Mouse (Mus musculus) heart, embryonic 16.5 days (tissue): ENCODE measurements around the gene Bri3bp. TPM values are rescaled to one million over a fixed set of nuclear protein-coding genes. Genes with fewer than 3 reads are reported as not detected.
"Not testable (repeated sequence)": the region's sequence is repeated elsewhere in the genome, so short reads cannot be mapped to it uniquely, and the experiment has no call there.

Source experiments
- ATAC-seq: fragments of 200-750 bp; cut with Nextera tagmentation; replicated peaks from 2 replicates; pipeline ENCODE4 v1.8.0; 2017; ENCODE audit warnings: moderate number of reproducible peaks; ENCODE audit not compliant: insufficient read depth, low FRiP score; ENCODE audit errors: extremely low read depth
- H3K27ac ChIP-seq: fragments of 300-500 bp; sonication (generic); 2 replicates; pipeline ENCODE4 v1.5.1; 2014; ENCODE audit warnings: mild to moderate bottlenecking, low read length, control low read depth, moderate library complexity
- H3K27me3 ChIP-seq: fragments of 300-500 bp; sonication (generic); 2 replicates; pipeline ENCODE4 v1.6.1; 2014; ENCODE audit warnings: low read length, mixed read lengths; ENCODE audit not compliant: control insufficient read depth, insufficient read depth
- H3K36me3 ChIP-seq: fragments of 300-500 bp; sonication (generic); 2 replicates; pipeline ENCODE4 v1.6.1; 2014; ENCODE audit not compliant: control insufficient read depth, insufficient read depth
- H3K4me1 ChIP-seq: fragments of 300-500 bp; sonication (generic); 2 replicates; pipeline ENCODE4 v1.6.1; 2014; ENCODE audit warnings: low read length, mixed read lengths; ENCODE audit not compliant: control insufficient read depth, insufficient read depth
- H3K4me2 ChIP-seq: fragments of 300-500 bp; sonication (generic); 2 replicates; pipeline ENCODE4 v1.6.1; 2014; ENCODE audit warnings: low read depth, mild to moderate bottlenecking, control low read depth, low read length
- H3K4me3 ChIP-seq: fragments of 300-500 bp; sonication (generic); 2 replicates; pipeline ENCODE4 v1.5.1; 2014; ENCODE audit warnings: mild to moderate bottlenecking, control low read depth, low read length
- H3K9ac ChIP-seq: fragments of 300-500 bp; sonication (generic); 2 replicates; pipeline ENCODE4 v1.6.1; 2014; ENCODE audit warnings: low read length, control low read depth
- H3K9me3 ChIP-seq: fragments of 300-500 bp; sonication (generic); replicated peaks from 2 replicates; pipeline ENCODE4 v1.6.1; 2016; ENCODE audit warnings: low read length; ENCODE audit not compliant: control insufficient read depth
- WGBS: fragments of 180-500 bp; shearing (Covaris S2); extraction: QIAGEN DNeasy Blood & Tissue Kit; methylation state at CpG from one replicate; pipeline ENCODE4 v1.1.7; 2014; 5-methylcytosine and 5-hydroxymethylcytosine counted together
- polyA plus RNA-seq: library from polyadenylated mRNA; unstranded; fragments of >200 nt; fragmentation: Nextera tagmentation; extraction: Ambion mirVana; gene quantifications from 2 replicates; pipeline ENCODE4 v1.2.1, GENCODE M21; 2015

Bri3bp gene
- 44.1 and 45.2 TPM in 2 replicates for polyA plus RNA-seq

DNA sequence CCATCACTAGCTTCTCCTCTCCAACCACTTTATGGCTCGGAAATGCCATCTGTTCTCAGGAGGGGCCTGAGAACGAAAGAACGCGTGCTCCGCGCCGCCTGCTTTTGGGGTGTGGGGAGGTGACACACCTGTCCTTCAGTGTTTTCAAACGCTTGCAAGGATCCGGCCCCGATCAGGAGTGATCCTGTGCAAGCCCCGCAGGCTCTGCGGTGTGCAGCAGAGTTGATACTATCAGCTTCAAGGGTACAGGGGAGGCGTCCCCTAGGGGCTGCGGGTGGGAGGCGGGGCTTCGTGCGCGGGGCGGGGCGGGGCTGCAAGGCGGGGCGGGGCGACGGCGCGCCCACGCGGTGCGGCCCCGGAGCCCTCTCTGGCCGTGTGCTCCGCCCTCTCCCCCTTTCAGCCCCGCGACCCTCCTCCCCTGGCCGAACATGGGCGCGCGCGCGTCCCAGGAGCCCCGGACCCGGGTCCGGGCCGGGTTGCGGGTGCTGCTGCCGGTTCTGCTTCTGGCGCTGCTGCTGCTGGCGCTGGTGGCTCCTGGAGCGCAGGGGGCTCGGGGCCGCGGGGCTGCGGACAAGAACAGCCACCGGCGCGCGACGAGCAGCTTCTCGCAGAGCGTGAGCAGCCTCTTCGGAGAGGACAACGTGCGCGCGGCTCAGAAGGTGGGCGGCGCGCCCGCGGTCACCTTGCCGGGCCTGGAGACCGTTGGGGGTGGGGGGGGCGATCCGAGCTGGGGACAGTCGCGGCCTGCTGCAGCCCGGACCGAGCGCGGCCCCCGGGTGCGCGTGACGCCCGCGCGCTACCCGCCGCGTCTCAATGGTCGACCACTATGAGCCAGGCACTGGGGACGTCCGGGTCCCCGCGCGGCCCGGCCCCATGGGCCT is at the start of gene Bri3bp:
Bri3bp (plus strand) TSS at position 335 of the 881 bp plus-strand sequence.
- WGBS, result under 1% methylated on average over 95 of the region's 97 CpGs
- no peaks in the 10 kb centered on the region for H3K9me3 ChIP-seq
- H3K27ac ChIP-seq, result peak within 1 kb of the TSS; percentile 92
- no peaks in the 10 kb centered on the region for H3K27me3 ChIP-seq
- peak within 1 kb of the TSS; percentile 93 for H3K4me3 ChIP-seq
- peak within 1 kb of the TSS; percentile 66 for H3K4me2 ChIP-seq
- ATAC-seq, result peak; percentile 92
- H3K4me1 ChIP-seq, result peaks cover 8% of the 10 kb centered on the region; the same call in 1 of the 2 replicates
- H3K36me3 ChIP-seq, result 0 out of 2 replicates have a peak, but pooled peaks cover 3% of the 10 kb centered on the region
- peak within 1 kb of the TSS; percentile 91 for H3K9ac ChIP-seq

DNA sequence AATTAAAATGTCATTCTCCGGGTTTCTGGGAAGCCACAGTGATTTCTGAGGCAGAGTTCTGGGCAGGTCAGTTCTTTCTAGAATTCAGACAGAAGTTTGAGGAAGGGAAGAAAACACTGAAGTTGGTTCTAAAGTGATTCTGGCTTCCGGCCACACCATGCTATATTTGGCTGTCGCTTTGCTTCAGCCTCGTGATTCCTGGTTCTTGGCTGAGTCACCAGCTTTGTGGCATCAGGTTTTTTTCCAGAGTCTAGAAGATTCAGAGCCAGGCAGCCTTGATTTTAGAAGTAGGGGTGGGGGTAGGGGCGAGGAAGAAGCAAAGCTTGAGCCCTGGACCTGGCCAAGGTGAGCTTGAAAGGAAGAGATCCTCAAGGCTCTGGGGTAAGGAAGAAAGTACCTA is 49.8 kb upstream of the Bri3bp start:
- ATAC-seq, result no peak
- Histone ChIP-seq H3K4me3 (no peak overlapping the region), H3K27me3 (no peaks in the 10 kb centered on the region), H3K4me1 (peaks cover 39% of the 10 kb centered on the region), H3K4me2 (peak overlapping the region; percentile 44), H3K9ac (peak overlapping the region; percentile 51), H3K36me3 (peaks cover 6% of the 10 kb centered on the region), H3K9me3 (no peaks in the 10 kb centered on the region), H3K27ac (peak overlapping the region; percentile 96)
- 36% methylated on average over 5 of the region's 5 CpGs for WGBS

DNA sequence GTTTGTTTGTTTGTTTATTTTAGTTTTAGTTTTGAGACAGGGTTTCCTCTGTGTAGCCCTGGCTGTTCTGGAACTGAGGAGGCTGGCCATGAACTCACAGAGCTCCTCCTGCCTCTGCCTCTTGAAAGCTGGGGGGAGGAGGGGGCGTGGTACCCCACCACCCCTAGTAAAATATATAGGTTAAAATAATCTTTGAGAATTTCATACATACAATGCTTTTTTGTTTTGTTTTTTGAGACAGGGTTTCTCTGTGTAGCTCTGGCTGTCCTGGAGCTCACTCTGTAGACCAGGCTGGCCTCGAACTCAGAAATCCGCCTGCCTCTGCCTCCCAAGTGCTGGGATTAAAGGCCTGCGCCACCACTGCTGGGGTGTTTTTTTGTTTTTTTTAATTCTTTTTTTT is 49.2 kb upstream of the Bri3bp start:
- H3K4me2 ChIP-seq, result peak overlapping the region; percentile 44
- peak overlapping the region; percentile 96 for H3K27ac ChIP-seq
- peak overlapping the region; percentile 51 for H3K9ac ChIP-seq
- not testable (repeated sequence) for H3K27me3 ChIP-seq, H3K9me3 ChIP-seq, H3K4me3 ChIP-seq, ATAC-seq, H3K36me3 ChIP-seq
- H3K4me1 ChIP-seq, result peaks cover 39% of the 10 kb centered on the region
- 91% methylated on average over 4 of the region's 4 CpGs for WGBS

GRCm38 (mm10) chr5:125392618-125392976 is 48.8 kb upstream of the Bri3bp start:
- peaks cover 39% of the 10 kb centered on the region for H3K4me1 ChIP-seq
- 31% methylated on average over 1 of the region's 1 CpGs for WGBS
- H3K27ac ChIP-seq, result peak overlapping the region; percentile 96
- peak overlapping the region; percentile 47 for H3K4me2 ChIP-seq
- no peaks in the 10 kb centered on the region for H3K27me3 ChIP-seq
- peak overlapping the region; percentile 53 for H3K9ac ChIP-seq
- no peaks in the 10 kb centered on the region for H3K9me3 ChIP-seq
- peaks cover 6% of the 10 kb centered on the region for H3K36me3 ChIP-seq
- H3K4me3 ChIP-seq, result peak overlapping the region; percentile 48; the same call in 1 of the 2 replicates
- no peak; the same call in 1 of the 2 replicates for ATAC-seq

DNA sequence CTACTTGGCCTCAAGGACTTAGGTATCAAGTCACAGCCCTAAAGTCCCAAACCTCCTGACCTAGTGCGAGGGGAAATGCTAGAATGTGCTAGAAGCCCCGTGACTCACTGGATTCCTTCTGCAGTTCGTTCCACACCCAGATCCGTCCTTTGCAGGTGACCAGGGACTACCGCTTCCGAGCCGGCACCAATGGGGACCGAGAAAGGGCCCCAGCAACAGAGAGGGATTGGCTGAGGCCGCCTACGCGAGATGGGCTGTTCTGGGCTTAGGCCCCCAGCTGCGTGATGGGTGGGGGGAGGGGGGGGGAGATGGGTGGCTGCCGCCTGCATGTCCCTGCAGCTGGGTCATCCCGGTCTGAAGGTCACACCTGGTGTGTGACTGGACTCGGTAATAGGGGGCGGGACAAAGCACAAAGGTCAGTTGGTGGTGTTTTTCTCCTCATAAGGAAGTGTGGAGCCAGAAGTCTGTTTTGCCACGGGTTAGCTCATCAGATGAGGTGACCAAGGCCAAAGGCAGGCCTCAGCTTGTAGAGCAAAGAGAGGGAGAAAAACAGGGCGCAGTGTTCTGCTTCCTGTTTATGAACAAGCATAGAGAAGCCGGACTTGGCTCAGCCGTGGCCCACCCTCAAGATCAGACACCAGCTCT is 48.3 kb upstream of the Bri3bp start:
- H3K9me3 ChIP-seq, result no peaks in the 10 kb centered on the region
- WGBS, result under 1% methylated on average over 20 of the region's 20 CpGs
- H3K27me3 ChIP-seq, result no peaks in the 10 kb centered on the region
- H3K9ac ChIP-seq, result peak overlapping the region; percentile 79
- ATAC-seq, result peak; percentile 90
- peak overlapping the region; percentile 96 for H3K27ac ChIP-seq
- H3K36me3 ChIP-seq, result peaks cover 5% of the 10 kb centered on the region
- H3K4me1 ChIP-seq, result peaks cover 39% of the 10 kb centered on the region
- H3K4me2 ChIP-seq, result peak overlapping the region; percentile 73
- H3K4me3 ChIP-seq, result peak overlapping the region; percentile 48

DNA sequence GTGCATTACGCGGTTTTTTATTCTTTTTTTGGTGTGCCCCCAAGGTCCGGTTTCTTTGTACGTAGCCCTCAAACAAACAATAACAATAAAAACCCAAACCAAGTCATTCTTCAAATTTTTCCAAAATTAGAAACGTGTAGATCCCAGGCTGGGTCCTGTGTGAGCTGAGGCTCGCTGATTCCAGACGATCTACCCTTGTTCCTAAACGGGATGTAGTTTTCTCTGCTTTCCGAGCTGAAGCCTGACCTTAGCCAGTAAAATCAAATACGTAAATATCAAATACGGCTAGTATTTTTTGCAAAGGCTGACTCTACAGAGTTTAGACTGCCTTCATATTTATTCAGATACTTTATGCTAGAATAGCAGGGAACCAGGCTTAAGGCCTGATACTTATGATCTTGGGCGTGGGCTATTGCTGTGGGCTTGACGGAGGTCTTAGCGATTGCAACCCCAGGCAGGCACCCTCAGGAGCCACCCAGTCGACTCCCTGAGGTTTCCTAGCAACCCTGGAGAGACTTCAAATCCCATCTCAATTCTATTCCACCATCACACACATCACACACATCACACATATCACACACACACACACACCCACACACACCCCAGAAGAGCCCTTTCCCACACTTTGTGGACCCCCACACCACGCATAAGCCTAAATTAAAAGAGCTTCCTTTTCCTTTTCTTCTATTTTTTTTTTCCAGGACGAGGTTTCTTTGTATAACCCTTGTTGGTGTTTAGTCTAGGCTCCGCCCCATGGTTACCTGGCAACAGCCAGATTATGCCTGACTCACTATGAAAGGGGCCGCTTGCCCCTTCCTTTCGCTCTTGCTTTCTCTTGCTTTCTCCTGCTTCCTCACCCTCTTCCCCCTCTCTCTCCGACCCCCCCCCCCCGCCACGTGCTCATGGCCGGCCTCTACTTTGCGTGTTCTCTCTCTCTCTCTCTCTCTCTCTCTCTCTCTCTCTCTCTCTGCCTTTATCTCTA is 47.5 kb upstream of the Bri3bp start:
- peak; percentile 23; the same call in 1 of the 2 replicates for ATAC-seq
- peak overlapping the region; percentile 79 for H3K9ac ChIP-seq
- H3K9me3 ChIP-seq, result no peaks in the 10 kb centered on the region
- WGBS, result 17% methylated on average over 21 of the region's 25 CpGs
- H3K27me3 ChIP-seq, result no peaks in the 10 kb centered on the region
- peak overlapping the region; percentile 48 for H3K4me3 ChIP-seq
- H3K27ac ChIP-seq, result peak overlapping the region; percentile 96
- H3K4me1 ChIP-seq, result peaks cover 39% of the 10 kb centered on the region
- peak overlapping the region; percentile 73 for H3K4me2 ChIP-seq
- H3K36me3 ChIP-seq, result no peaks in the 10 kb centered on the region

GRCm38 (mm10) chr5:125395008-125395407 is 46.4 kb upstream of the Bri3bp start:
- H3K36me3 ChIP-seq, result no peaks in the 10 kb centered on the region
- peaks cover 39% of the 10 kb centered on the region for H3K4me1 ChIP-seq
- 60% methylated on average over 3 of the region's 3 CpGs for WGBS
- no peak for ATAC-seq
- H3K27ac ChIP-seq, result peak overlapping the region; percentile 96
- H3K9ac ChIP-seq, result no peak overlapping the region; the same call in 1 of the 2 replicates
- no peak overlapping the region for H3K4me3 ChIP-seq
- H3K4me2 ChIP-seq, result peak overlapping the region; percentile 73; the same call in 1 of the 2 replicates
- H3K27me3 ChIP-seq, result no peaks in the 10 kb centered on the region
- no peaks in the 10 kb centered on the region for H3K9me3 ChIP-seq

GRCm38 (mm10) chr5:125400903-125401302 is 40.5 kb upstream of the Bri3bp start:
- Histone ChIP-seq H3K27ac (no peak overlapping the region), H3K4me2 (no peak overlapping the region), H3K27me3 (no peaks in the 10 kb centered on the region), H3K9ac (no peak overlapping the region), H3K4me1 (peaks cover 3% of the 10 kb centered on the region; the same call in 1 of the 2 replicates), H3K4me3 (no peak overlapping the region), H3K36me3 (no peaks in the 10 kb centered on the region), H3K9me3 (no peaks in the 10 kb centered on the region)
- 50% methylated on average over 7 of the region's 7 CpGs for WGBS
- no peak for ATAC-seq
